Mouse (Mus musculus): Measurements from ENCODE around the gene Sema3e. TPM values are rescaled to one million over a fixed set of nuclear protein-coding genes. Genes with fewer than 3 reads are reported as not detected.
A peak's percentile ranks its signal among the peaks of the same experiment; 100 is the strongest.

The Sema3e gene
- polyA plus RNA-seq, 1 experiment from 2014 or later: 1.3 TPM

GRCm38 (mm10) chr5:14032056-14032455, 7.0 kb downstream of the Sema3e start:
- 39% methylated on average over 4 of the region's 4 CpGs for WGBS
- no peak for ATAC-seq (ENCODE audit: insufficient number of reproducible peaks, insufficient read depth, low FRiP score, low TSS enrichment, low read depth)
- H3K4me2 ChIP-seq: no peak overlapping the region
- no peak overlapping the region for H3K27ac ChIP-seq
- H3K27me3 ChIP-seq: no peaks in the 10 kb centered on the region
- H3K4me3 ChIP-seq (replicated peaks): no peak overlapping the region
- H3K36me3 ChIP-seq: no peaks in the 10 kb centered on the region
- no peaks in the 10 kb centered on the region for H3K4me1 ChIP-seq (replicated peaks)
- H3K9ac ChIP-seq (replicated peaks): no peak overlapping the region
- no peaks in the 10 kb centered on the region for H3K9me3 ChIP-seq

- ATAC-seq (ENCODE audit: insufficient number of reproducible peaks, insufficient read depth, low FRiP score, low TSS enrichment, low read depth): no peak
- no peaks in the 10 kb centered on the region for H3K27me3 ChIP-seq
- 25% methylated on average over 3 of the region's 3 CpGs for WGBS
These were observed 8.2 kb downstream of the Sema3e start for GRCm38 (mm10) chr5:14033302-14033701.

GRCm38 (mm10) chr5:14038813-14039496, 13.9 kb downstream of the Sema3e start:
- Histone ChIP-seq H3K4me2 (no peak overlapping the region), H3K36me3 (no peaks in the 10 kb centered on the region), H3K9me3 (no peaks in the 10 kb centered on the region), H3K27me3 (no peaks in the 10 kb centered on the region), H3K27ac (no peak overlapping the region), H3K9ac (replicated peaks) (no peak overlapping the region), H3K4me1 (replicated peaks) (no peaks in the 10 kb centered on the region), H3K4me3 (replicated peaks) (no peak overlapping the region)
- ATAC-seq (ENCODE audit: insufficient number of reproducible peaks, insufficient read depth, low FRiP score, low TSS enrichment, low read depth): no peak
- WGBS: 33% methylated on average over 9 of the region's 9 CpGs

More at GRCm38 (mm10) chr5:14033302-14033701, 8.2 kb downstream of the Sema3e start:
- no peak overlapping the region for H3K4me3 ChIP-seq (replicated peaks)
- no peaks in the 10 kb centered on the region for H3K36me3 ChIP-seq
- H3K9me3 ChIP-seq: no peaks in the 10 kb centered on the region
- no peaks in the 10 kb centered on the region for H3K4me1 ChIP-seq (replicated peaks)
- H3K27ac ChIP-seq: no peak overlapping the region
- H3K9ac ChIP-seq (replicated peaks): no peak overlapping the region
- H3K4me2 ChIP-seq: no peak overlapping the region

GRCm38 (mm10) chr5:14040208-14040607, 15.1 kb downstream of the Sema3e start:
- H3K27me3 ChIP-seq: no peaks in the 10 kb centered on the region
- H3K9ac ChIP-seq (replicated peaks): no peak overlapping the region
- H3K27ac ChIP-seq: no peak overlapping the region
- H3K9me3 ChIP-seq: no peaks in the 10 kb centered on the region
- no peak overlapping the region for H3K4me2 ChIP-seq
- no peaks in the 10 kb centered on the region for H3K36me3 ChIP-seq
- 52% methylated on average over 4 of the region's 4 CpGs for WGBS
- no peaks in the 10 kb centered on the region for H3K4me1 ChIP-seq (replicated peaks)
- H3K4me3 ChIP-seq (replicated peaks): no peak overlapping the region
- ATAC-seq (ENCODE audit: insufficient number of reproducible peaks, insufficient read depth, low FRiP score, low TSS enrichment, low read depth): no peak

- Histone ChIP-seq H3K27me3 (no peaks in the 10 kb centered on the region), H3K36me3 (no peaks in the 10 kb centered on the region), H3K4me1 (replicated peaks) (no peaks in the 10 kb centered on the region), H3K9ac (replicated peaks) (no peak overlapping the region), H3K27ac (no peak overlapping the region), H3K4me3 (replicated peaks) (no peak overlapping the region), H3K4me2 (no peak overlapping the region), H3K9me3 (no peaks in the 10 kb centered on the region)
- 87% methylated on average over 5 of the region's 5 CpGs for WGBS
- ATAC-seq (ENCODE audit: insufficient number of reproducible peaks, insufficient read depth, low FRiP score, low TSS enrichment, low read depth): no peak
These were observed 18.0 kb downstream of the Sema3e start for GRCm38 (mm10) chr5:14043116-14043515.

GRCm38 (mm10) chr5:14043983-14044382, 18.9 kb downstream of the Sema3e start:
- whole genome bisulfite sequencing: 88% methylated on average over 6 of the region's 6 CpGs
- Histone ChIP-seq H3K27me3 (no peaks in the 10 kb centered on the region), H3K4me1 (replicated peaks) (no peaks in the 10 kb centered on the region; the same call in 1 of the 2 replicates), H3K9me3 (no peaks in the 10 kb centered on the region), H3K4me2 (no peak overlapping the region), H3K27ac (no peak overlapping the region), H3K9ac (replicated peaks) (no peak overlapping the region), H3K36me3 (no peaks in the 10 kb centered on the region), H3K4me3 (replicated peaks) (no peak overlapping the region)
- no peak for ATAC-seq (ENCODE audit: insufficient number of reproducible peaks, insufficient read depth, low FRiP score, low TSS enrichment, low read depth)

- Histone ChIP-seq H3K27ac (no peak overlapping the region), H3K9me3 (no peaks in the 10 kb centered on the region), H3K27me3 (no peaks in the 10 kb centered on the region), H3K9ac (replicated peaks) (no peak overlapping the region), H3K4me2 (peak overlapping the region; percentile 23; the same call in 1 of the 2 replicates), H3K4me3 (replicated peaks) (no peak overlapping the region), H3K36me3 (no peaks in the 10 kb centered on the region), H3K4me1 (replicated peaks) (no peaks in the 10 kb centered on the region; the same call in 1 of the 2 replicates)
- WGBS: 37% methylated on average over 7 of the region's 7 CpGs
- ATAC-seq (ENCODE audit: insufficient number of reproducible peaks, insufficient read depth, low FRiP score, low TSS enrichment, low read depth): no peak
These were observed 23.6 kb downstream of the Sema3e start for GRCm38 (mm10) chr5:14048660-14049059.

- no peak overlapping the region for H3K4me2 ChIP-seq
- H3K27me3 ChIP-seq: no peaks in the 10 kb centered on the region
- no peak for ATAC-seq (ENCODE audit: insufficient number of reproducible peaks, insufficient read depth, low FRiP score, low TSS enrichment, low read depth)
- no peaks in the 10 kb centered on the region for H3K4me1 ChIP-seq (replicated peaks)
- no peak overlapping the region for H3K4me3 ChIP-seq (replicated peaks)
- no peaks in the 10 kb centered on the region for H3K36me3 ChIP-seq
- H3K9ac ChIP-seq (replicated peaks): no peak overlapping the region
- 70% methylated on average over 5 of the region's 5 CpGs for WGBS
- H3K27ac ChIP-seq: no peak overlapping the region
- H3K9me3 ChIP-seq: no peaks in the 10 kb centered on the region
These were observed 29.4 kb downstream of the Sema3e start for GRCm38 (mm10) chr5:14054472-14054871.

- H3K9me3 ChIP-seq: no peaks in the 10 kb centered on the region
- no peak overlapping the region for H3K27ac ChIP-seq
- H3K9ac ChIP-seq (replicated peaks): no peak overlapping the region
- H3K4me1 ChIP-seq (replicated peaks): no peaks in the 10 kb centered on the region
- WGBS: 76% methylated on average over 4 of the region's 4 CpGs
- no peaks in the 10 kb centered on the region for H3K36me3 ChIP-seq
- H3K4me2 ChIP-seq: no peak overlapping the region
- no peak overlapping the region for H3K4me3 ChIP-seq (replicated peaks)
- no peak for ATAC-seq (ENCODE audit: insufficient number of reproducible peaks, insufficient read depth, low FRiP score, low TSS enrichment, low read depth)
- H3K27me3 ChIP-seq: no peaks in the 10 kb centered on the region
These were observed 34.9 kb downstream of the Sema3e start for GRCm38 (mm10) chr5:14059895-14060553.

GRCm38 (mm10) chr5:14062918-14063481, 37.9 kb downstream of the Sema3e start:
- H3K9me3 ChIP-seq: no peaks in the 10 kb centered on the region
- H3K27ac ChIP-seq: no peak overlapping the region
- no peak for ATAC-seq (ENCODE audit: insufficient number of reproducible peaks, insufficient read depth, low FRiP score, low TSS enrichment, low read depth)
- 49% methylated on average over 4 of the region's 4 CpGs for WGBS
- no peak overlapping the region for H3K9ac ChIP-seq (replicated peaks)
- no peaks in the 10 kb centered on the region for H3K4me1 ChIP-seq (replicated peaks)
- H3K27me3 ChIP-seq: no peaks in the 10 kb centered on the region
- no peak overlapping the region for H3K4me3 ChIP-seq (replicated peaks)
- no peak overlapping the region for H3K4me2 ChIP-seq
- no peaks in the 10 kb centered on the region for H3K36me3 ChIP-seq

GRCm38 (mm10) chr5:14073152-14073551, 48.1 kb downstream of the Sema3e start:
- Histone ChIP-seq H3K4me2 (no peak overlapping the region), H3K4me1 (replicated peaks) (no peaks in the 10 kb centered on the region), H3K4me3 (replicated peaks) (no peak overlapping the region), H3K36me3 (no peaks in the 10 kb centered on the region), H3K9me3 (no peaks in the 10 kb centered on the region), H3K27me3 (no peaks in the 10 kb centered on the region), H3K9ac (replicated peaks) (no peak overlapping the region), H3K27ac (no peak overlapping the region)
- WGBS: 88% methylated on average over 3 of the region's 3 CpGs
- ATAC-seq (ENCODE audit: insufficient number of reproducible peaks, insufficient read depth, low FRiP score, low TSS enrichment, low read depth): no peak
